Mouse (Mus musculus): ENCODE measurements around the gene Tex19.1.

GRCm38 (mm10) chr11:121143325-121144015, 2.5 kb upstream of the Tex19.1 start:
- no peak for TF ChIP-seq POLR2A (IDR thresholded peaks at IDR 0.05; ENCODE audit: low read depth, low read length)
- TF ChIP-seq CTCF (conservative IDR thresholded peaks at IDR 0.05; ENCODE audit: insufficient read depth, insufficient read length, low read depth, low read length), result no peak

Measured in kidney, adult 2 months (tissue).